Mouse (Mus musculus) MEL (cell line): ENCODE measurements around the gene Gm4756.

Experiments
- CTCF ChIP-seq, 3 experiments: IDR thresholded peaks in 2 of 3; conservative IDR thresholded peaks in 1 of 3; 2 replicates each; pipeline ENCODE4 v1.5.1; 2011 to 2012; ENCODE audit warnings: low read length in 3 of 3, low read depth in 2 of 3, mild to moderate bottlenecking in 2 of 3, improper control_type of control experiment in 1 of 3, inconsistent platforms in 1 of 3, mixed read lengths in 1 of 3, moderate library complexity in 1 of 3; ENCODE audit not compliant: control insufficient read depth in 1 of 3, insufficient read depth in 1 of 3, poor library complexity in 1 of 3, severe bottlenecking in 1 of 3
- HCFC1 ChIP-seq: IDR thresholded peaks from 2 replicates; pipeline ENCODE4 v1.6.1; 2012; ENCODE audit warnings: low read depth, mild to moderate bottlenecking, inconsistent platforms, low read length, improper control_type of control experiment, moderate library complexity
- MXI1 ChIP-seq: IDR thresholded peaks from 2 replicates; pipeline ENCODE4 v1.6.1; 2011; ENCODE audit warnings: mild to moderate bottlenecking, low read depth, low read length, improper control_type of control experiment
- MYC ChIP-seq: IDR thresholded peaks from 2 replicates; pipeline ENCODE4 v1.6.1; 2011; ENCODE audit warnings: low read depth, mild to moderate bottlenecking, low read length, improper control_type of control experiment, moderate library complexity
- POLR2A ChIP-seq, 2 experiments: IDR thresholded peaks; 2 replicates each; pipeline ENCODE4 v1.6.1; 2011 to 2012; ENCODE audit warnings: low read length in 2 of 2, mild to moderate bottlenecking in 2 of 2, control low read depth in 1 of 2, improper control_type of control experiment in 1 of 2, low read depth in 1 of 2, moderate library complexity in 1 of 2; ENCODE audit not compliant: control insufficient read depth in 1 of 2, insufficient read depth in 1 of 2, poor library complexity in 1 of 2
- POLR2AphosphoS5 ChIP-seq: IDR thresholded peaks from 2 replicates; pipeline ENCODE4 v1.6.1; 2012; ENCODE audit warnings: low read depth, borderline replicate concordance, mild to moderate bottlenecking, inconsistent platforms, low read length, moderate library complexity, mixed read lengths
- TAL1 ChIP-seq: IDR thresholded peaks from 2 replicates; pipeline ENCODE4 v1.6.1; 2012; ENCODE audit warnings: mild to moderate bottlenecking, inconsistent platforms, low read length, moderate library complexity, mixed read lengths
- USF2 ChIP-seq, 2 experiments: IDR thresholded peaks; 2 replicates each; pipeline ENCODE4 v1.6.1; 2011 to 2012; ENCODE audit warnings: improper control_type of control experiment in 2 of 2, low read length in 2 of 2, borderline replicate concordance in 1 of 2, inconsistent platforms in 1 of 2, low read depth in 1 of 2, mild to moderate bottlenecking in 1 of 2; ENCODE audit not compliant: insufficient read depth in 1 of 2
- ZKSCAN1 ChIP-seq: IDR thresholded peaks from 2 replicates; pipeline ENCODE4 v1.6.1; 2012; ENCODE audit warnings: low read depth, mild to moderate bottlenecking, inconsistent platforms, low read length, improper control_type of control experiment, moderate library complexity

DNA sequence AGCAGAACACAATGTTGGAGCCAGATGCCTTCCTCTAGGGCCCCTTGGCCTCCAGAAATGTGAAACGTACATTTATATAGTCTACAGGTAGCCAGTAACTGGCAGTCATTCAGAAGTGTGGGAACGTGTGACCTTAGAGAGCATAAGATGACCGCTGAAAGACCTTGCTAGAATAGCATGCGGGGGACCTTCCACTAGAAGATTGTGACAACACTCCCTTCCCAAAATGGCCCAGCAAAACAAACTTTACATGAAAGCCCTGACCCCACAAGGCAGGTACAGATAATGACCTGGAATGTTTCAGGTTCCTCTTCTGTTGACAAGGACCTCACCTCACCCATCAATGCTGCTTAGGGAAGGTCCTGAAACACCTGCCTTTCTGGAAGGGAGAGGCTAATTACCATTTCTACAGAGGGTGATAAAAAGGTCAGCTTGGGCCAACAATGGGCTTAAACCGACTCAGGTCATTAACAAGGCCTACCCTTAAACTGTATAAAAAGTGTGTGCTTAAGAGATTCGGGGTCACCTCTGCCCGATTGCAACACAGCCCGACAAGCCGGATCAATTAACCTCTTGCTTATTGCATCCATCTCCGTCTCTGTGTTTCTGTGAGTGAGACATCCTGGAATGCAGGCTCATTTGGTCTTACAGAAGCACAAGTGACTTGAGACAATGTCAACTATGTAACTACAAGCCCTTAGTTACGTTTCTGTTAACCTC, at the start of gene Gm4756:
- no peak for TF ChIP-seq TAL1
- no peak for TF ChIP-seq ZKSCAN1
- TF ChIP-seq MXI1, result no peak
- TF ChIP-seq POLR2A (IDR thresholded peaks at IDR 0.05; ENCODE audit: control insufficient read depth in 1 of 2, insufficient read depth in 1 of 2, low read depth in 1 of 2, low read length in 2 of 2, poor library complexity in 1 of 2), result no peak
- TF ChIP-seq HCFC1, result no peak
- no peak for TF ChIP-seq POLR2AphosphoS5
- no peak for TF ChIP-seq USF2 (IDR thresholded peaks at IDR 0.05; ENCODE audit: borderline replicate concordance in 1 of 2, insufficient read depth in 1 of 2, low read depth in 1 of 2, low read length in 2 of 2)
- TF ChIP-seq MYC, result no peak
- no peak for TF ChIP-seq CTCF (IDR thresholded peaks at IDR 0.05 in 2 of 3, conservative IDR thresholded peaks at IDR 0.05 in 1 of 3; ENCODE audit: control insufficient read depth in 1 of 3, insufficient read depth in 1 of 3, low read depth in 2 of 3, low read length in 3 of 3, poor library complexity in 1 of 3, severe bottlenecking in 1 of 3)
